Mouse (Mus musculus): ENCODE measurements at regions not wholly inside any gene's neighbourhood (a gene's known extent, or its start where the extent isn't known, plus 50 kb on each side); places are given as distances from the start of the nearest gene placed in this dataset.
A peak's percentile ranks its signal among the peaks of the same experiment; 100 is the strongest.

GRCm38 (mm10) chr7:121214181-121214580 lies 132.7 kb downstream of the Otoa start:
- no peak for DNase-seq (ENCODE audit: low read depth, low spot score)

- DNase-seq (ENCODE audit: low read depth, low spot score), result no peak
Measured at GRCm38 (mm10) chr7:121215032-121215431, 133.6 kb downstream of the Otoa start.

GRCm38 (mm10) chr7:121215735-121216134 lies 134.3 kb downstream of the Otoa start:
- no peak for DNase-seq (ENCODE audit: low read depth, low spot score)

- no peak for DNase-seq (ENCODE audit: low read depth, low spot score)
Measured at GRCm38 (mm10) chr7:121218031-121218430, 136.6 kb downstream of the Otoa start.

- DNase-seq (ENCODE audit: low read depth, low spot score), result no peak
Measured at GRCm38 (mm10) chr7:121221158-121221557, 139.7 kb downstream of the Otoa start.

GRCm38 (mm10) chr7:121231881-121232280 lies 150.4 kb downstream of the Otoa start:
- peak; percentile 70 for DNase-seq (ENCODE audit: low read depth, low spot score)

GRCm38 (mm10) chr7:121234831-121235230 lies 153.4 kb downstream of the Otoa start:
- no peak for DNase-seq (ENCODE audit: low read depth, low spot score)

- no peak for DNase-seq (ENCODE audit: low read depth, low spot score)
Measured at GRCm38 (mm10) chr7:121239731-121240130, 151.9 kb upstream of the Hs3st2 start.

GRCm38 (mm10) chr7:121247845-121248244 lies 143.8 kb upstream of the Hs3st2 start:
- no peak for DNase-seq (ENCODE audit: low read depth, low spot score)

- no peak for DNase-seq (ENCODE audit: low read depth, low spot score)
Measured at GRCm38 (mm10) chr7:121257466-121257865, 134.2 kb upstream of the Hs3st2 start.

- DNase-seq (ENCODE audit: low read depth, low spot score), result peak; percentile 68
Measured at GRCm38 (mm10) chr7:121258826-121259496, 132.7 kb upstream of the Hs3st2 start.

- no peak for DNase-seq (ENCODE audit: low read depth, low spot score)
Measured at GRCm38 (mm10) chr7:121259497-121260009, 132.1 kb upstream of the Hs3st2 start.

- DNase-seq (ENCODE audit: low read depth, low spot score), result no peak
Measured at GRCm38 (mm10) chr7:121269358-121269757, 122.3 kb upstream of the Hs3st2 start.

GRCm38 (mm10) chr7:121280597-121280996 lies 111.1 kb upstream of the Hs3st2 start:
- peak; percentile 49 for DNase-seq (ENCODE audit: low read depth, low spot score)

- no peak for DNase-seq (ENCODE audit: low read depth, low spot score)
Measured at GRCm38 (mm10) chr7:121282154-121282553, 109.5 kb upstream of the Hs3st2 start.

GRCm38 (mm10) chr7:121289737-121290136 lies 101.9 kb upstream of the Hs3st2 start:
- DNase-seq (ENCODE audit: low read depth, low spot score), result no peak

GRCm38 (mm10) chr7:121296151-121296695 lies 95.4 kb upstream of the Hs3st2 start:
- DNase-seq (ENCODE audit: low read depth, low spot score), result no peak

GRCm38 (mm10) chr7:121312961-121313587 lies 78.6 kb upstream of the Hs3st2 start:
- no peak for DNase-seq (ENCODE audit: low read depth, low spot score)

- DNase-seq (ENCODE audit: low read depth, low spot score), result no peak
Measured at GRCm38 (mm10) chr7:121314521-121314920, 77.1 kb upstream of the Hs3st2 start.

GRCm38 (mm10) chr7:121329274-121329673 lies 62.4 kb upstream of the Hs3st2 start:
- no peak for DNase-seq (ENCODE audit: low read depth, low spot score)

GRCm38 (mm10) chr7:121332532-121332931 lies 59.1 kb upstream of the Hs3st2 start:
- no peak for DNase-seq (ENCODE audit: low read depth, low spot score)

GRCm38 (mm10) chr7:121335390-121336109 lies 56.1 kb upstream of the Hs3st2 start:
- DNase-seq (ENCODE audit: low read depth, low spot score), result no peak

All from ES-CJ7 (cell line).